Mouse (Mus musculus): ENCODE measurements around the gene Ppp1r9a. TPM values are rescaled to one million over a fixed set of nuclear protein-coding genes. Genes with fewer than 3 reads are reported as not detected.
A peak's percentile ranks its signal among the peaks of the same experiment; 100 is the strongest.
"Not testable (repeated sequence)": the region's sequence is repeated elsewhere in the genome, so short reads cannot be mapped to it uniquely, and the experiment has no call there.

Ppp1r9a gene
- total RNA-seq (2014; fragmentation: Nextera tagmentation) = 10.6 and 11.5 TPM in 2 replicates
- 11.2 and 13.2 TPM in 2 replicates for total RNA-seq (2017)

DNA sequence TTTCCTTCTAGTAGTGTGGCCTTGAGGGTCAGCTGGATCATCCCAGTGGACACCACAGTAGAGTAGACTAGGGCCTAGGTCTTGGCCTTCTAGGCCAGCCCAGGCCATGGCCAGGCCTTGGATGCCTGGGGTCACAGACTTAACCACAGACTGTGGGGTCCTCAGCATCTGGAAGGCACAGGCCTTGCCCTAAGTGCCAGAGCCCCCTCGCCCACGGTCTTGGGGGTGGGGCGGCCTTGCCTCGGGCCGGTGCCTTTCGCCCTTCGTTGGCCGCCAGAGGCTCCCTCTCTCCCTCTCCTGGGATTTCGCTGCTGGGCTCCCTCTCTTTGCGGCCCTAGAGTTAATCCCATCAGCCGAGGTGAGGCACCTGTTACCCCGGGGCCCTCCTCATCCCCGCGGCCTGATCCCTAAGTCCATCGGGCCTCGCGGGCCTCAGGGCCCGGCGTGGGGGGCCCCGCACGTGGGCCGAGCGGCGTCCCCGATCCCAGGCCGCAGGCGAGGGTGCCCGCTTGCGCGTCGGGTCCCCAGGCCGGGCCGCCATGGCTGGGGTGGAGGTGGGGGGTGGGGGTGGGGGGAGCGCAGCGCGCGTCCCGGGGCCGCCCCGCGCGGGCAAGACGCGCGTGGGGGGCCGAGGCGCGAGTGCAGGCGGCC is at the start of gene Ppp1r9a:
Gene Ppp1r9a, plus strand, starts transcription at position 244 of the 651 bp plus-strand sequence.
- peak; percentile 76 for ATAC-seq (replicated peaks; ENCODE audit: low FRiP score, low TSS enrichment, poor library complexity, severe bottlenecking)

DNA sequence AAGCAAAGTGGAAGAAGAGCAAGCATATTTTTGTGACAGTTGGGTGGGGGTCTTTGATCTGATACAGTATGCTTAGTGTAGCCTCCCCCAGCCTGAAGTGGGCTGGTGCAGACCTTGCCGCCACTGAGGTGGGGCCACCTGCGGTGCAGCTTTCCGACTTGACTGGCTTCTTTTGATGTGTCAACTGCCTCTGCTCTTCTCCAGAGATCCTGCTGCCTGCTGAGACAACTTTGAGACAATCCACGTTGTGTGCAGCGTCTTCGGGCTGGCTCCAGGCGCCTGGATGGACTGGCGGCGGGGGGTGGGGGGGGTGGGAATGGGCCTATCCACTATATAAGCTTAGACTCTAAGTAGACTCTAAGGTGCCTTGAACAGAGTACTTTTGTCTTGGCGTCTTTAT is 47.5 kb upstream of the Ppp1r9a start:
- ATAC-seq (replicated peaks; ENCODE audit: low FRiP score, low TSS enrichment, poor library complexity, severe bottlenecking) = no peak

DNA sequence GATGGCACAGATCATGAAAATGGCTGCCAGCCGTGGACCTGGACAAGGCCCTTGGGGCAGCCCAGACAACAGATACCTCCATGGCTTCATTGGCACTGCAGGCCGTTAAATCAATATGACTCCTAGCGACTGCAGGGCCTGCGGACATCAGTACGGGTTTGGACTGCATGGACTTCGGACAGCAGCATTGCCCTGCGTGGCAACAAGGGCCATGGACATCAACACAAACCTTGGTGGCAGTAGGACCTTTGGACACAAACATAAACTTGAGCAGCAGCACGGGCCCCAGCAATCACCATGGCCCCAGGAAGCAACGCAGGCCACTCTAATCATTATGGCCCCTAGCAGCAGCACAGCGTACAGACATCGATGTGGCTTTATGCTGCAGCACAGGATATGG is 45.8 kb upstream of the Ppp1r9a start:
- no peak for ATAC-seq (replicated peaks; ENCODE audit: low FRiP score, low TSS enrichment, poor library complexity, severe bottlenecking)

DNA sequence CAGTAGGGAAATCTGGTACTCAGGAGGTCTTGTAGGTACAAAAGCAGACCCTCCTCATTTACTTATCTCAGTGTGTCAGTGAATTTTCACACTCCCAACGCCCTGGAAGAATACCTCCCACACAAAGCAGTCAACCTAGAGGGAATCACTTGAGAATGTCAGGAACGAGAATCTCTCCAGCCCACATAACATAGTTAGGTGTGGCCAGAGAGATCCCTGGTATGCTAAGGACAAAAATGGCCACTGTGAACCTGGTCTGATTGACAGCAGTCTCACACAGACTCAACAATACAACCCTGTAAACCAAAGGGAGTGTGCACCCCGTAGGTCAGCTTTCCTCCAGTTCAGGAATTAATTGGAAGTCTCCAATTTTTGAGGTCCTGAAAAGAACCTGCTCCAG is 18.4 kb upstream of the Ppp1r9a start:
- ATAC-seq (replicated peaks; ENCODE audit: low FRiP score, low TSS enrichment, poor library complexity, severe bottlenecking) = no peak

DNA sequence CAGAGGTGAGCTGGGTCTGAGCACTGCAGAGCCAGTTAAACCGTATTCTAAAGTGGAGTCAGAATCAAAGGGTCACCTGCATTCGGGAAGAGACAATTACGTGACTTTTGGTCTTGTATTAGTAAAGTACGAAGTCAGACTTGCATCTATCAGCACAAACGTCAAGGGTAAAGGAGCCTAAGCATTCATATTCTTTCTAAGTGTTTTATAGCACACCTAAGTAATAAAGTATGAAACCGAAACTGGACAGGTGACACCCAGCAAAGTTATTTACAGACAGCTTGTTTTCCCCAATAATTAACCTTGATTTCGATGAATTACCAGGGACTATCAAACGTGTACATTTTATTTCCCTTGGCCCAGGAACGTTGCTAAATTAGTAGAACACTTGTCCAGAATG is 13.2 kb upstream of the Ppp1r9a start:
- no peak for ATAC-seq (replicated peaks; ENCODE audit: low FRiP score, low TSS enrichment, poor library complexity, severe bottlenecking)

DNA sequence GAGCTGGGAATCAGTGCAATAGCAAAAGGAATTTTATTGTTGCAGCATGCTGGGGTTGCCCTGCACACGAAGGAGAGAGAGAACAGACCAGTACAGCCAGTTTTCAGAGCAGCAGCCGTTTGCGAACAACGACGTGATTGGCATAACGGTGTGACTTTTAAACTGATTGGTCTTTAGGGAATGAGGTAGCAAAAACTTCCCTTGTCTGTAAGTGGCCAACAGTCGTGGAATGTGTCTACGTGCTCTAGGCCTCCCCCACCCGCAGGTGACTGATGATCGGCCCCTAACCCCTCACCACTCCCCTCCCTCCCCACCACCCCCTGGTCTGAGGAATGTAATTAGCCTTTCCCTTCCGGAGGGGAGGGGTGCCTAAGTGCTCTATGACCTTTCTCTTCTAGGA is 10.3 kb upstream of the Ppp1r9a start:
- no peak for ATAC-seq (replicated peaks; ENCODE audit: low FRiP score, low TSS enrichment, poor library complexity, severe bottlenecking)

DNA sequence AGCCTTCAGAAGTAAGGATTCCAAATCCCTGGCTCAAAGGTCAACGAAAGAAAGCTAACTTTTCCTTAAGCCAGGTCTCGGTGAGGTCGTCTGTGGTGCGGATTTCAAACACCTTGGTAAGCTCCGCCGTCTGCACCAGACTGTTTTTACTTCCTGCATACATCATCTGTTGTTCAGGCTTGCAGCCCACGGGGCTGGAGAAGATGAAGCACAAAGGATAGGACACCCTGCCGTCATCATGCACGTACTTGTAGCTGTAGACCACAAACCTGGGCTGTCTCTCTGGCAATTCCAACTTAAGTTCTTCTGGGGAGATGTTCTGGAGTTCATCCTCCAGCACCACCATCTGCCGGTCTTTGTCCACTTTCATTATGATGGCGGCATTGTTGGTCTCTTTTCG is 9.4 kb upstream of the Ppp1r9a start:
- ATAC-seq (replicated peaks; ENCODE audit: low FRiP score, low TSS enrichment, poor library complexity, severe bottlenecking) = not testable (repeated sequence)

DNA sequence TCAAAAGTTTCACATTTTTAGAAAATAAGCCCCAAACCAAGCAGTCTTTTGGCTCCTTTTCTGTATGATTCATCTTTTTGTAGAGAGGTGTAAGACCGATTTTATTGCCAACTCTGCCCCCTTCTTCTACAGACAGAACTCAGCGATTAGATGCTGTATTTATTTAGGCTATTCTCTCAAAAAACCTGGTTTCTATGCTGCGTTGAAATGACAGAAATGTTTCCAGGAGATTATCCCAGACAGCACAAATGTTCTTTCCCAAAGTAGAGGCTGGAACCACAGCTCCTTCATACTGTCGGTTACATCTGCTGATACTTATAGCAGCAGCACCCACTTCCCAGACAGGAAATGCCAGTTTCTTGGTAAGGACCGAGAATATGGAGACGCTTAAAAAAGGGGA is 2.8 kb upstream of the Ppp1r9a start:
- ATAC-seq (replicated peaks; ENCODE audit: low FRiP score, low TSS enrichment, poor library complexity, severe bottlenecking) = no peak

DNA sequence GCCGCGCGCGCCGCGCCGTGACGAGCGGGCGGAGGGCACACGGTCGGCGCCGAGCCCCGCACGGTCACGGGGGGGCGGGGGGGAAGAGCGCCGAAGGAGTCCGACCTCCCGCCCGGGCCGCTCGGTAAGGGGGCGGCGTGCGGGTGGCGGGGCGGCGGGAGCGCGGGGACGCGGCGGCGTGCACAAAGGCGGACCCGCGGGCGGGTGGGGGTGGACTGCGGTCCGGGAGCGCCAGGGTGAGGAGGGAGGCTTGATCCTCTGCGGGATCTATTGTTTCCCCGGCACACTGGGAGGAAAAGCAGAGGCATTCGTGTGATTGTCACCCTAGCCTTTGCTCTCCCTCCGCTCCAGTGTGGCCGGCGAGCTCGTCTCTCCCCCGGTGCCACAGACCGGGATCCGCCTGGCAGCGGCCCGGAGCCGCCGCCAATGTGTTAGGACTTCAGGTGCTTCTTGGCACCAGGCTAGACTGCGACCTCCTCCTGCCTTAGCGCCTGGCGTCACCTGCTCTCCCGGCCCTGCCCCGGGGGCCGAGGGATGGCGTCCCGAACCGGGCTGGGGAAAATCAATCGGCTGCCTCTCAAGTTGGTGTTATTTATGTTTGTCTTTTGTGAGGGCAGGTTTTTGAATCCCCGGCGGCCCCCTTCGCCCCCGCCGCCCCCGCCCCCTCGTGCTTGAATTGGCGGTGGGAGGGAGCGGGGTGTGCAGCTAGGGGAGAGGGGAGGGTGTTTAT is 773 bp downstream of the Ppp1r9a start:
- peak; percentile 54 for ATAC-seq (replicated peaks; ENCODE audit: low FRiP score, low TSS enrichment, poor library complexity, severe bottlenecking)

DNA sequence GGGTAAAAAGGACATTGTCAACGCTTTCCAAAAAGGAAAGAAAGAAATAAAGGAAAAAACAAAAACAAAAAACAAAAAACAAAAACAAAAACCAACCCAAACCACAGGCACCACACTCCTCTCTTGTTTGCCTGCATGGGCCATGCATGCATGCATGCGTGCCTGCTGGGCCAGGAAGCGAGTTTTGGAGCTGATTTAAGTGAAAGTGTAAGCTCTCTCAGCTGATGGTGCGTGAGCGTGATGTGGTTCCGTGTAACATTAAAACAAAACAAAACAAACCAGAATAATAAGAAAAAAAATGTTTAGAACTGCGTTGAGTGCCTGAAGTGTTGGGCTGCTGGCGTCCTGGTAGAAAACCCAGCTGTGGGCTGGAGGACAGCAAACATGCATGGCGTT is 1.3 kb downstream of the Ppp1r9a start:
- no peak; the same call in 1 of the 2 replicates for ATAC-seq (replicated peaks; ENCODE audit: low FRiP score, low TSS enrichment, poor library complexity, severe bottlenecking)

DNA sequence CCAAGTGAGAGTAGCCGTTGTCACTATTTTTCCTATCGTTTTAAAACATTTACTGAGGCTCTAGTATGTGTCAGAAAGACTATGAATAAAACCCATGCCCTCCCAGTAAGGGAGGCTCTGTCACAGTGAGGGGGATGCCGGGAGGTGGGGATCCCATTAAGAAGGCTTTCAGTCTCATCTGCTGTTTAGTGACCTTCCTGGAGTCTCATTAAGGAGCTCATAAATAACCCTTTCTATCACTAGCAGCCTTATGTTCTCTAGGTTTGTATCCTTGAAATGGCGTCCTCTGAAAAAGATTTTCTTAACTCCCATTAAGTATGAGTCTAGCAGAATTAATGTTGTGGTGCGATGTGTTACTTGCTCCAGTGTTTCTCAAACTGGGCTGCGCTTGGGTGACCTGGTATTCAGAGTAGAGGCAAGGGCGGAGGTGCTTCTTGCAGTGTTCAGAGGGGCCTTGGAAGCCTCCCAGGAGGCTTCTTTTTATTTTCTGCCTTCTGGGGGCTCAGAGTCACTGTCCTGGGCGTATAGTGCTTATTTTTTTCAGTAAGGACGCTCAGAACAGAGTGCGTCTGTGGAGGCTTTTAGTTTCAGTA is 7.4 kb downstream of the Ppp1r9a start:
- ATAC-seq (replicated peaks; ENCODE audit: low FRiP score, low TSS enrichment, poor library complexity, severe bottlenecking) = no peak

DNA sequence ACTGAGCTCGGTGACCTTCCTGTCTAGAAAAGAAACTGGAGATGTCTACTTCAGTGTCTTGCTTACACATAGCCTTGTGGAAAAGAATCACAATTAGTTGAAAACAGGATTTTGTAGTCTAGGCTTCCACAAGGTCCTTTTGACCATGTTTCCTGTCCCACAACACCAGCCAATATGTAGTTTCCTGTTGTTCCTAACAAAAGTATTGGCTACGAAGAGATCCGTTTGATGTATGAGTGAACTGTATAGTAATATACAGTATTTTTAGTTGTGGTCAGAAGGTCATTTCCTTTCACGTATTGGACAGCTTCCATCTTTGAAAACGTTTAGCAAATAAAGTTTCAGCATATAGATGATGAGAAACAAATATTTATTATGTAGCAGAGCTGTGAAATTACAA is 15.8 kb downstream of the Ppp1r9a start:
- ATAC-seq (replicated peaks; ENCODE audit: low FRiP score, low TSS enrichment, poor library complexity, severe bottlenecking) = no peak

DNA sequence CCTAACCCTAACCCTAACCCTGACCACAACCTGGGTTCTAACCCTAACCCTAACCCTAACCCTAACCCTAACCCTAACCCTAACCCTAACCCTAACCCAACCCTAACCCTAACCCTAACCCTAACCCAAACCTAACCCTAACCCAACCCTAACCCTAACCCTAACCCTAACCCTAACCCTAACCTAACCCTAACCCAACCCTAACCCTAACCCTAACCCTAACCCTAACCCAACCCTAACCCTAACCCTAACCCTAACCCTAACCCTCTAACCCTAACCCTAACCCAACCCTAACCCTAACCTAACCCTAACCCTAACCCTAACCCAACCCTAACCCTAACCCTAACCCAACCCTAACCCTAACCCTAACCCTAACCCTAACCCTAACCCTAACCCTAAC is 21.1 kb downstream of the Ppp1r9a start:
- peak; percentile 63 for ATAC-seq (replicated peaks; ENCODE audit: low FRiP score, low TSS enrichment, poor library complexity, severe bottlenecking)

DNA sequence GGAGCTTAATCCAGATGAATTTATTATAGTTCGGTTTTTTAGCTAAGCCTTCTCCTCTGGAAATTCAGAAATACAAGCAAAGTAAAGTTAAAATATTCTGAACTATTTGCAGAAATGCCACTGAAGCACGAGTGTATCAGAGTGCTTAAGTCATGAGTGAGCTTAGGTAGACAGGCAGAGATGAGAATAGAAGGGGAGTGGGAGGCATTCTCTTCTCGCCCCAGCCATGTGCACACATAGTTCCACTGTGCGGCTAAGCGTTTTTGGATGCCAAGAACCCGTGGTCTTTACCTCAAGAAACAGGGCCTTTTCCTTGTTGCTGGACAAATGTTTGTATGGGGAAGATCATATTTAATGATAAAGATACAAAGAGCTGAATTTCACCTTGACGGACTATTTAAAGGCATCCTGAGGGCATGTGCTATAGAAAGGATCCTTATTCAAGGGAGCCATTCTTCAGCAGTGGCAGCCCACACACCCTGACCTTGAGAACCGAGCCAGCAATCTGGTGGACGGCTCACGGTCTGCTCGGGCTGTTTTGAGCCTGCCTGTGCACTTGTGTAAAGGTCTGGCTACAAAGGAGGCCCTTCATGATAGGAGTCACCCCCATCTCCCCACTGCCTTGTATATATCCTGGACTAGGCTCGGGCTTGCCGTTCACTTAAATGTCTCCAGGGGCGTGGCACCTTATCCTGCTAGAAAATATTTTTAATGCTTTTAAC is 23.4 kb downstream of the Ppp1r9a start:
- no peak for ATAC-seq (replicated peaks; ENCODE audit: low FRiP score, low TSS enrichment, poor library complexity, severe bottlenecking)

DNA sequence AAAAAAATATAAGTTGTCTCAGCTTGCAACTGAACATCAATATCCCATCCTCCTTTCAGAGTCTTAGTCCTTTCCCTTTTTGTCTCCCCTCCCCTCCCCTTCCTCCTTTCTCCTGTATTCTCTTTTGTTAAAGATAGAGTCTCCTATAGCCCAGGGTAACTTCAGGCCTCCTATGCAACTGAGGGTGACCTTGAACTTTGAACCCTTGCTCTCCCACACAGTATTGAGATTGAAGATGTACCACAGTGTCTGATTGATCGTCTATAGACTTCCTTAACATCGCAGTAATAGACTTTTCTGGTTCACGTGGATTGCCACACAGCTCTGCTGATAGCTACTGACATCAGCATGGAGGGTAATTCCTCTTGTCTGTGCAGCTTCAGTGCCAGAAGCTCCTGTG is 27.6 kb downstream of the Ppp1r9a start:
- no peak for ATAC-seq (replicated peaks; ENCODE audit: low FRiP score, low TSS enrichment, poor library complexity, severe bottlenecking)

DNA sequence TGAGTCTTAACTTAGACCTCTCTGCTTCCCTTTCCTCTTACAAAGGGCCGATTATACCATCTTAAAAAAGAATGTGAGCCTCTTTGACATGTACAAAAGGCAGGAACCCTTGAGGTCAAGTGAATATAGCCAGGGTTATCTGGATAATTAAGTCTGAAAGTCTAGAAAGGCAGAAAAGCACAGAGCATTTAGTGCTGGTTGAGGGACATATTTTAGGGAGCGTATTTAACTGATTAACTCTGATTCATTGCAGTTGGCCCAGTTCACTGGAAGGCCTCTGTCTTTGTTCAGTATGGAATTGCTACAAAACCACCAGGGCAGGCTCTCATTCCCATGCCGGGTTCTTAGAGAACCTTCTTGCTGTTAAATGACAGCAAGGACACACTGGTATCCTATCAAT is 36.2 kb downstream of the Ppp1r9a start:
- no peak for ATAC-seq (replicated peaks; ENCODE audit: low FRiP score, low TSS enrichment, poor library complexity, severe bottlenecking)

DNA sequence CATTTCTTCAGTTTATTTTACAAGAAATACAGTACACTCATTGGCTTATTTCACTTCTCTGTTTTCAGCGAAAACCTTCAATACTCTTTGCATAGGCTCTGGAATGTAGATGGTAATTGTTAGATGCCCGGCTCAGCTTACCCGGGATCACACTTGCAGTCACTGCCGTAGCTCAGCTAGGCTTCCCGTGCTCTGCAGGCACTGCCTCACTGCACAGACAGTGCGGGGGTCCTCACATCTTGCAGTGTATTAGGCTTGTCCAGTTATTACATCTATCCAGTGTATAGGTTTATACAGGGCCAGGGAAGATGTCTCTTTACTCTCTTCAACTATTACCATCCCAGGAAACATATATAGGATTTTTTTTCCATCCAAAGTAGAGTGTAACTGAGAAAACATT is 37.4 kb downstream of the Ppp1r9a start:
- no peak for ATAC-seq (replicated peaks; ENCODE audit: low FRiP score, low TSS enrichment, poor library complexity, severe bottlenecking)

DNA sequence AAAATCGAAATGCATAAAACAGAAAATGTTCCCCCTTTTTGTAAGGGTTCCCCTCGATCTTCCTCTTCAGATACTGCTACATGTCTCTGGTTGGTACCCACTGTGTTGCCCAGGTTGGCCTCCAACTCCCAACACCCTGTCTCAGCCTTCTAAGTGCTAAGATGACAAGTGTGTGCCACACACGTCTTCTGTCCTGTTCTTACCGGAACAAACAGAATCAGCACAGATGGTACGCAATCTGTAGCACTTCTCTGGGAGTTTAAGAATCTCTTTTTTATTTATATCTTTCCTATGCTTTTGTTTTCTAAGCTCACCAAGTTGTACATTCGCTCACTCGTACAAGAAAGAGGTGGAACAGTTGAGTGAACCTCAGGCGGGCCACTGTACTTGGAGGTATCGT is 37.9 kb downstream of the Ppp1r9a start:
- no peak for ATAC-seq (replicated peaks; ENCODE audit: low FRiP score, low TSS enrichment, poor library complexity, severe bottlenecking)

DNA sequence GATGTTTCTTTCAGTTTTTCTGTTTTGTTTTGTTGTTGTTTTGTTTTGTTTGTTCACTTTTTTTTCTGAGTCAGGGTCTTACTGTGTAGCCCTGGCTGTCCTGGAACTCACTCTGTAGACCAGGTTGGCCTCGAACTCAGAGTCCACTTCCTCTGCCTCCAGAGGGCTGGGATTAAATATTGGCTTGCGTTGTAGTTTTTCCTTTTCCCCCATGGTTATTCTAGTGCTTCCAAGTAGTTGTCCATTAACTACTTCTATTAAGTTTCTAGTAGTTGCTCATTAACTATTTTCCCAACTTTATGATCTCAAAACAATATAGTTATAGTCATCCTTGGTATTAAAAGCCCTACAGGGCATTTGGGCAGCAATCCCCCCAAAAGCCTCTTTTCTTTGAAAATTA is 41.1 kb downstream of the Ppp1r9a start:
- ATAC-seq (replicated peaks; ENCODE audit: low FRiP score, low TSS enrichment, poor library complexity, severe bottlenecking) = no peak

DNA sequence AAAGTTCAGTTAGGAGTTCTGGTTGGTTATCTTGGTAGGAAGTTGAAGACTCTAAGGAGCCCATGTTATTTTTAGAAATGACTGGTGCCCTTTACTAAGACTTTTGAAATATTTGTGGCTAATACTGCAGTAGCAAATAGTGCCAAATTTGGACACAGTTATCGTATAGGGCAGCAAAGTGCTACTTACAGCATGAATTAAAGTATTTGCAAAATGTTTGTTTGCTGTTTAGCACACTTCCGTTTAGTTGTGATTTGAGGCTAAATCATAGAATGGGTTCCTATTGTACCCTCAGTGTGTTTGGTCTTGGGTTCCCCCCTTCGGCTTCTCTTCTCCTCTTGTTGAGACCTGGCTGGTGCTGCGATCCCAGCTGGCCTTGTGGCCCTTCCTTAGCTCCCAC is 45.3 kb downstream of the Ppp1r9a start:
- ATAC-seq (replicated peaks; ENCODE audit: low FRiP score, low TSS enrichment, poor library complexity, severe bottlenecking) = 0 out of 2 replicates have a peak, but pooled peaks have one; percentile 24
